Mouse (Mus musculus) midbrain, embryonic 14.5 days (tissue): ENCODE measurements around the gene Fto. TPM values are rescaled to one million over a fixed set of nuclear protein-coding genes. Genes with fewer than 3 reads are reported as not detected.
A peak's percentile ranks its signal among the peaks of the same experiment; 100 is the strongest.

Source experiments
- ATAC-seq: fragments of 200-750 bp; cut with Nextera tagmentation; 2 replicates; pipeline ENCODE4 v1.8.0; 2017; ENCODE audit warnings: moderate number of reproducible peaks, moderate library complexity; ENCODE audit not compliant: low FRiP score, low TSS enrichment
- DNase-seq: peaks from one replicate; pipeline ENCODE4 v3.0.0-alpha.2; 2015
- H3K27ac ChIP-seq: fragments of 300-500 bp; sonication (generic); replicated peaks from 2 replicates; pipeline ENCODE4 v1.5.1; 2014; ENCODE audit warnings: mild to moderate bottlenecking, low read depth, low read length, moderate library complexity
- H3K27me3 ChIP-seq: fragments of 300-500 bp; sonication (generic); 2 replicates; pipeline ENCODE4 v1.6.1; 2014; ENCODE audit warnings: low read length, control low read depth, mixed read lengths; ENCODE audit not compliant: control insufficient read depth, insufficient read depth
- H3K36me3 ChIP-seq: fragments of 300-500 bp; sonication (generic); 2 replicates; pipeline ENCODE4 v1.6.1; 2014; ENCODE audit warnings: low read length, control low read depth; ENCODE audit not compliant: control insufficient read depth, insufficient read depth
- H3K4me1 ChIP-seq: fragments of 300-500 bp; sonication (generic); 2 replicates; pipeline ENCODE4 v1.6.1; 2014; ENCODE audit warnings: mild to moderate bottlenecking, antibody characterized with exemption, low read length, control low read depth; ENCODE audit not compliant: control insufficient read depth, insufficient read depth
- H3K4me2 ChIP-seq: fragments of 300-500 bp; sonication (generic); 2 replicates; pipeline ENCODE4 v1.6.1; 2014; ENCODE audit warnings: mild to moderate bottlenecking, low read length, moderate library complexity
- H3K4me3 ChIP-seq: fragments of 300-500 bp; sonication (generic); replicated peaks from 2 replicates; pipeline ENCODE4 v1.5.1; 2014; ENCODE audit warnings: low read depth, low read length
- H3K9ac ChIP-seq: fragments of 300-500 bp; sonication (generic); replicated peaks from 2 replicates; pipeline ENCODE4 v1.6.1; 2014; ENCODE audit warnings: mild to moderate bottlenecking, low read length, moderate library complexity
- H3K9me3 ChIP-seq: fragments of 300-500 bp; sonication (generic); 2 replicates; pipeline ENCODE4 v1.6.1; 2016; ENCODE audit warnings: low read length, control low read depth, mixed read lengths; ENCODE audit not compliant: control insufficient read depth
- whole genome bisulfite sequencing: fragments of 180-500 bp; shearing (Covaris S2); extraction: QIAGEN DNeasy Blood & Tissue Kit; methylation state at CpG from one replicate; pipeline ENCODE4 v1.1.7; 2014; 5-methylcytosine and 5-hydroxymethylcytosine counted together
- polyA plus RNA-seq: library from polyadenylated mRNA; unstranded; fragments of >200 nt; fragmentation: Nextera tagmentation; extraction: Ambion mirVana; gene quantifications from 2 replicates; pipeline ENCODE4 v1.2.1, GENCODE M21; 2014

The Fto gene
- polyA plus RNA-seq, 1 experiment from 2014 or later, result 161 TPM

DNA sequence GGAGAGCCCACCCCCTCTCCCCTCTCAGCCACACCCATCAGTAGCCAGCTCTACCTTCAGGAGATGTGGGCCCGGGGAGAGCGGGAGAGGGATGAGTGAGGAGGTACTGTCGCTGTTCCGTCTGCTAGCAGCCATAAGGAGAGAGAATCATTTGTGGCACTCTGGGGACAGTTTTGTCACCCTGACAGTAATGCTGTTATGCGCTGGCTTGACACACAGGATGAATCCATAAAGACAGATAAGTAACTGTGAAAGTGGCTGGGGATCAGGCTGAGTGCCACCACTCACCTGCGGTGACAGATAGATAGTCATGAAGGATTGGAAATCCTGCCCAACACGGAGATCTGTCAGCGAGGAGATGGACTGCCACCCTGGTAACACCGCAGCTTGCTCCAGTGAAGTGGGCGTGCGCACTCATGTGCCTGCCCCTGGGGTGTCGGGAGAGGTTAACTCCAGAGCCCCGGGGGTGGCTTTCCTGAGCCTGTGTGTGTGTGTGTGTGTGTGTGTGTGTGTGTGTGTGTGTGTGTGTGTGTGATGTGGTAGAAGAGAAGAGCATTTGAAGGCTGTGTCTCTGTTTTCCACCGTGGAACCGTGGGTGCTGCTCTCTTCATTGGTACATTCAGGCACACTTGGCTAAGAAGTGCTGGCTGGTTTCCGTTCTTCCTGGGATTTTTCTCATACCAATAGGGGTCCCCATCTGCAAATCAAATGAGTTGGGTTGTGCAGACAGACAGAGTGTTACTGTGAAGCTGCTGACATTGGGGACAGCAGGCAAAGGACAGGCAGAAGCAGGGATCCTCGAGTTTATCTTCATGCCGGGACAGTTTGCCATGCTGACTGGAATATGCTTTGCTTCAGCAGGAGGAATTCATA is 312.6 kb downstream of the Fto start:
- H3K9ac ChIP-seq, result no peak overlapping the region; the same call in 1 of the 2 replicates
- H3K4me2 ChIP-seq, result peak overlapping the region; percentile 7; the same call in 1 of the 2 replicates
- H3K4me1 ChIP-seq, result peaks cover 63% of the 10 kb centered on the region

DNA sequence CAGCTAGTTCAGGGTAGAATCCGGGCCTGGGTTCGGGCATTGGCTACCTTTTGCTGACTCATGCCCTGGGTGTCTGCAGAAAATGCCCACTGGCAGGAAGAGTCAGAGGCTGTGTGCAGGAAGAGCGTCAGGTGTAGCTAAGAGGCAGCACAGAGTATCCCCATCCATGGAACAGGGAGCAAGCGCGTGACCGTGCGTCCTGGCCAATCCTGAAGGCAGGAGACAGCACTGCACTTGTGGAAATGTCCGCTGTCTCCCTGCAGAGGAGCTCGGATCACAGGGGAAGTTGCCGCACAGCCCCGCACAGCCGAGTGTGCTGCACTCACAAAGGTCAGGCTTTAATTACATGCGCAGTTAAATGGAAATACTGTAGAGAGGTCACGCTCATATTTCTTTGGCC is 316.3 kb downstream of the Fto start:
- H3K27me3 ChIP-seq, result peaks cover 11% of the 10 kb centered on the region; the same call in 1 of the 2 replicates
- WGBS, result 18% methylated on average over 14 of the region's 14 CpGs
- ATAC-seq, result no peak

More for the DNA sequence above, 312.6 kb downstream of the Fto start:
- Histone ChIP-seq H3K4me3 (no peak overlapping the region), H3K36me3 (no peaks in the 10 kb centered on the region), H3K27me3 (peaks cover 11% of the 10 kb centered on the region; the same call in 1 of the 2 replicates), H3K27ac (no peak overlapping the region; the same call in 1 of the 2 replicates), H3K9me3 (no peaks in the 10 kb centered on the region)
- ATAC-seq (no peak; the same call in 1 of the 2 replicates), DNase-seq (peak; percentile 65)
- WGBS, result 20% methylated on average over 18 of the region's 18 CpGs

DNA sequence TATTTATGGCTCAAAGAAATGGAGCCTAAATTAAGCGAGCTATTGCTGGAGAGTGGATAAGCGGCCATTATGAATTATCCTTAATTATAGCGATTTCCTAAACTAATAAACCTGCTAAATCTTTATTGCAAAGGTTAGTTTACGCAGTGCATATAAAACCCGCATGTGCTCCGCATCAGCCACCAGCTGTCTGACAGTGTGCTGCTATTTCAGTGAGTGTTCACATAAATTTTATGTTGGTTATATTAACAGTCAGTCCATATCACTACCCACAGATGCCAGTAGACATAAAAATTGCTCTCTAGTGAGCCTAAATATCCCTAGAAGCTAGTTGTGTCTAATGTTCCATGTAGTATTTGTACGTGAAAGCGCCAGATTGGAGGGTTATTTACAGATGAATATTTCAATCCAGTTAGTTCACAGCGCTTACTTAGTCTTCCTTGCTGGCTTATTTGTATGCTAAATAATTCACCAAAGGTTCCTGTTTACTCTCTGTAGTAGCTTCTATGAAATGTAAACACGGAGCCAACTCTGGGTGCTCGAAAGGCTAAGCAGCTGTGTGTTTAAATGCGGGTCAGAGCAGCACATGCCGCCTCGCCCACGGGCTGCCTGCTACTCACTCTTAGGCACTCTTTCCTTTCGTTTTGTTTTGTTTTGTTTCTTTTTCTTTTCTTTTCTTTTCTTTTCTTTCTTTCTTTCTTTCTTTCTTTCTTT is 317.2 kb downstream of the Fto start:
- no peaks in the 10 kb centered on the region for H3K9me3 ChIP-seq
- H3K9ac ChIP-seq, result no peak overlapping the region
- no peaks in the 10 kb centered on the region for H3K36me3 ChIP-seq
- 0 out of 2 replicates have a peak overlapping the region, but pooled peaks have one; percentile 33 for H3K4me2 ChIP-seq
- peaks cover 11% of the 10 kb centered on the region; the same call in 1 of the 2 replicates for H3K27me3 ChIP-seq
- 49% methylated on average over 16 of the region's 16 CpGs for whole genome bisulfite sequencing
- no peak overlapping the region for H3K4me3 ChIP-seq
- H3K4me1 ChIP-seq, result peaks cover 53% of the 10 kb centered on the region
- H3K27ac ChIP-seq, result no peak overlapping the region
- ATAC-seq (no peak), DNase-seq (peak; percentile 44)

More for the DNA sequence above, 316.3 kb downstream of the Fto start:
- H3K27ac ChIP-seq, result no peak overlapping the region
- H3K4me3 ChIP-seq, result no peak overlapping the region
- peak; percentile 61 for DNase-seq
- H3K36me3 ChIP-seq, result no peaks in the 10 kb centered on the region
- H3K4me1 ChIP-seq, result peaks cover 62% of the 10 kb centered on the region
- no peaks in the 10 kb centered on the region for H3K9me3 ChIP-seq
- no peak overlapping the region for H3K9ac ChIP-seq
- peak overlapping the region; percentile 33 for H3K4me2 ChIP-seq

DNA sequence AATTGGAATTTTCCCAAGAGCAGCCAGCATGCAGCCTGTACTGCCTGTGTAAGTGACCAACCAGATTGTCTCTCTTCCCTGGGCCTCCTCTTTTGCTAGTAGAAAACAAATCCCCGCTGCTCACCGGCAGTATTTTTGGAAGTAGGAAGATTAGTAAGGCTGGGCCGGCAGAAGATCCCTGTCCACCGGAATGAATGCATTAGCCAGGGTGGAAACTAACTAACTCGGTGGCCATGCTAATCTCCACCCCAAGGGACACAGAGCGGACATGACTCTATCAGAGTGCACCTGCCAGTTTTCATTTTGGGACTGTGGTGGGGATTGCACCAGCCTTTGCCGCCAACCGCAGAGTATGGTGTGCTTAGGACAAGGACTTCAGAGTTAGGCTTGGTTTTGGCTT is 319.1 kb downstream of the Fto start:
- Histone ChIP-seq H3K27me3 (peaks cover 6% of the 10 kb centered on the region; the same call in 1 of the 2 replicates), H3K9me3 (no peaks in the 10 kb centered on the region), H3K4me1 (peaks cover 36% of the 10 kb centered on the region), H3K9ac (no peak overlapping the region), H3K4me2 (no peak overlapping the region), H3K27ac (no peak overlapping the region), H3K36me3 (no peaks in the 10 kb centered on the region), H3K4me3 (no peak overlapping the region)
- DNase-seq, result no peak
- ATAC-seq, result no peak
- WGBS, result 35% methylated on average over 8 of the region's 8 CpGs

DNA sequence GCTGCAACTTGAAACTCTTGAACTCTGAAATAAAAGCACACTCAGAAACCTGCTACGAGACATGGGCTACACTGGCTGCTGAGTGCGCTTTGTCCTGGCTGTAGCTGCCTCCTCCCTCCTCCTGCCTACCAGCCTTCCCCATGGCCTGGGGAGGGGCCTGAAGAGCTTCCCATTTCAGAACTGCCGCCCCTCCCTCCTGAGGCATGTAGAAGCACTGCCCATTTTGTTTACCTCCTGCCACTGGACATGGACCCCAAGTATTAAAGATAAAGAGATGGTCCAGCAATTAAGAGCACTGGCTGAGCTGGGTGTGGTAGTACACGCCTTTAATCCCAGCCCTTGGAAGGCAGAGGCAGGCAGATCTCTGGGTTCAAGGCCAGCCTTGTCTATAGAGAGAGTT is 322.1 kb downstream of the Fto start:
- no peaks in the 10 kb centered on the region for H3K27me3 ChIP-seq
- H3K27ac ChIP-seq, result no peak overlapping the region
- DNase-seq, result no peak
- H3K9me3 ChIP-seq, result no peaks in the 10 kb centered on the region
- no peak overlapping the region for H3K9ac ChIP-seq
- H3K4me3 ChIP-seq, result no peak overlapping the region
- H3K36me3 ChIP-seq, result no peaks in the 10 kb centered on the region
- peaks cover 41% of the 10 kb centered on the region for H3K4me1 ChIP-seq
- ATAC-seq, result no peak
- no peak overlapping the region for H3K4me2 ChIP-seq
- 88% methylated on average over 4 of the region's 4 CpGs for WGBS

DNA sequence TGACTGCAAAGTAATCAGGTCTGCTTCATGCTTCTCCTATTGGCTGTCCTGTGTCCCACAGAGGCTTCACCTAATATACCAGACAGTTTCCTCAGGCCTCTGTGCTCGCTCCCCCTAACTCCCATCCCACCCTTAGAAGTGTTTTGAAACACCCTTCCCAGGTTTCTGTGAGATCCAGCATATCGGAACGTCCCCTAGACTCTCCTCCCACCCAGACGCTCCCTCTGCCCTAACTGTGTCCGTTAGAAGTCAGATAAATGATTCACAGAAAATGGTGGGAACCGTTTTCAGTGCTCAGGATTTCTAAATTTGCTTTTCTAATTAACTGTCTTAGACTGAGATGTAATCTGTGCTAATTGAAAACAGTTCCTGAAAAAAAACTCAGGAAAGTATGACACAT is 323.6 kb downstream of the Fto start:
- H3K4me1 ChIP-seq, result peaks cover 34% of the 10 kb centered on the region
- DNase-seq (no peak), ATAC-seq (no peak)
- 85% methylated on average over 6 of the region's 6 CpGs for WGBS
- H3K4me3 ChIP-seq, result no peak overlapping the region
- no peaks in the 10 kb centered on the region for H3K9me3 ChIP-seq
- H3K4me2 ChIP-seq, result no peak overlapping the region
- H3K36me3 ChIP-seq, result no peaks in the 10 kb centered on the region
- no peak overlapping the region for H3K27ac ChIP-seq
- no peaks in the 10 kb centered on the region for H3K27me3 ChIP-seq
- H3K9ac ChIP-seq, result no peak overlapping the region

DNA sequence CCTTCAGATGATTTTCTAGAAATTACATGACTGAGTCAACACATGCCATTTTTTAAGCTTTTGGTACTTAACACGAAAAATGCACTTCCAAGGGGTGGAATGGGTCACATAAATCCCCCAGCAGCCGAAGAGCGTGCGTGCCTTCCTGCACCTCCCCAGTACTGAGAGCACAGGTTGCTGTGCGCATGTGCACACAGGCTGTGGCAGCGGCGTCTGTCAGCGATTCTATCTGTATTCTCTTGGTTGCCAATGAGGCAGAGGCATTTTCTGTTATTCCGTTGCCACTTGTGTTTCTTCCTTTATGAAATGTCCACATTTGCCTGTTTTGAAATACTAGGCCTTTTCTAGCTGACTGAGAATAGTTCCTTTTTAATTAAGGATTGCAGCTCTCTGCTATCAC is 324.4 kb downstream of the Fto start:
- Histone ChIP-seq H3K4me1 (peaks cover 26% of the 10 kb centered on the region; the same call in 1 of the 2 replicates), H3K4me3 (no peak overlapping the region), H3K9me3 (no peaks in the 10 kb centered on the region), H3K36me3 (no peaks in the 10 kb centered on the region), H3K9ac (no peak overlapping the region), H3K4me2 (no peak overlapping the region), H3K27ac (peak overlapping the region; percentile 32; the same call in 1 of the 2 replicates), H3K27me3 (no peaks in the 10 kb centered on the region)
- 78% methylated on average over 9 of the region's 9 CpGs for WGBS
- ATAC-seq (no peak), DNase-seq (no peak)

DNA sequence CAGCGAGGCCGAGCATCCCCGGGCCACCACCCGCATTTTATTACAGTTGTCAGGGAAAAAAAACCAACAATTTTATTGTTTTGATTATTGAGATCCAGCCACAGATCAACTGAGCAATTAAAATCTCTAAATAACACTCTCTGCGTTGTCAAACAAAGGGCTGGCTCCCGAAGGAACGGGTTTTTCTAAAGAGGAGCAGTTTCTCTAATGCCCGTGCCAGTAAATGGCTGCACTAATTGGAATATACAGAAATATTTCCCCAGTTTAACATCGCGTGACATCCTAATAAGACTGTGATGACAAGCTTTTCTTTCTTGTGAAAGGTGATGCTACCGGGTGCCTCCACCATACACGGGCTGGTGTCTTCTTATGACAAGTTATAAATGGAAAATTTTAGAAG is 324.9 kb downstream of the Fto start:
- H3K4me1 ChIP-seq, result peaks cover 25% of the 10 kb centered on the region; the same call in 1 of the 2 replicates
- no peaks in the 10 kb centered on the region for H3K36me3 ChIP-seq
- ATAC-seq (no peak), DNase-seq (no peak)
- WGBS, result 50% methylated on average over 12 of the region's 12 CpGs
- 0 out of 2 replicates have a peak overlapping the region, but pooled peaks have one; percentile 2 for H3K27ac ChIP-seq
- H3K4me3 ChIP-seq, result no peak overlapping the region
- H3K4me2 ChIP-seq, result no peak overlapping the region
- no peaks in the 10 kb centered on the region for H3K27me3 ChIP-seq
- no peaks in the 10 kb centered on the region for H3K9me3 ChIP-seq
- no peak overlapping the region for H3K9ac ChIP-seq
